Mouse (Mus musculus): ENCODE data around the gene Ubr2. TPM values are rescaled to one million over a fixed set of nuclear protein-coding genes. Genes with fewer than 3 reads are reported as not detected.

The Ubr2 gene
- polyA plus RNA-seq, 1 experiment from 2014 or later, result 16.1 TPM

GRCm38 (mm10) chr17:46998840-46999239 lies 11.5 kb downstream of the Ubr2 start:
- Histone ChIP-seq H3K27me3 (ENCODE audit: control insufficient read depth, insufficient read depth, low read length) (no peaks in the 10 kb centered on the region), H3K9ac (replicated peaks; ENCODE audit: low read length) (no peak overlapping the region), H3K4me3 (ENCODE audit: low read depth, low read length) (no peak overlapping the region), H3K9me3 (replicated peaks; ENCODE audit: control insufficient read depth, low read length) (no peaks in the 10 kb centered on the region), H3K36me3 (replicated peaks; ENCODE audit: control insufficient read depth, insufficient read depth, low read depth, low read length) (peaks cover 5% of the 10 kb centered on the region; the same call in 1 of the 2 replicates), H3K4me2 (ENCODE audit: low read depth, low read length) (no peak overlapping the region), H3K27ac (replicated peaks; ENCODE audit: low read depth, low read length) (no peak overlapping the region), H3K4me1 (ENCODE audit: control insufficient read depth, insufficient read depth, low read length) (no peaks in the 10 kb centered on the region)
- 92% methylated on average over 4 of the region's 4 CpGs for WGBS
- ATAC-seq (replicated peaks; ENCODE audit: insufficient number of reproducible peaks, low FRiP score, low TSS enrichment, low read depth) (no peak), DNase-seq (ENCODE audit: low spot score) (no peak)

- no peak overlapping the region for H3K27ac ChIP-seq (replicated peaks; ENCODE audit: low read depth, low read length)
- no peaks in the 10 kb centered on the region for H3K4me1 ChIP-seq (ENCODE audit: control insufficient read depth, insufficient read depth, low read length)
- no peak overlapping the region for H3K9ac ChIP-seq (replicated peaks; ENCODE audit: low read length)
- no peaks in the 10 kb centered on the region for H3K9me3 ChIP-seq (replicated peaks; ENCODE audit: control insufficient read depth, low read length)
- H3K36me3 ChIP-seq (replicated peaks; ENCODE audit: control insufficient read depth, insufficient read depth, low read depth, low read length), result peaks cover 5% of the 10 kb centered on the region; the same call in 1 of the 2 replicates
- WGBS, result 73% methylated on average over 7 of the region's 7 CpGs
- H3K27me3 ChIP-seq (ENCODE audit: control insufficient read depth, insufficient read depth, low read length), result no peaks in the 10 kb centered on the region
- H3K4me2 ChIP-seq (ENCODE audit: low read depth, low read length), result no peak overlapping the region
- H3K4me3 ChIP-seq (ENCODE audit: low read depth, low read length), result no peak overlapping the region
- DNase-seq (ENCODE audit: low spot score), result no peak
- ATAC-seq (replicated peaks; ENCODE audit: insufficient number of reproducible peaks, low FRiP score, low TSS enrichment, low read depth), result no peak
Measured at GRCm38 (mm10) chr17:46996484-46996883, 13.9 kb downstream of the Ubr2 start.

- H3K27ac ChIP-seq (replicated peaks; ENCODE audit: low read depth, low read length), result no peak overlapping the region
- no peak overlapping the region for H3K9ac ChIP-seq (replicated peaks; ENCODE audit: low read length)
- ATAC-seq (replicated peaks; ENCODE audit: insufficient number of reproducible peaks, low FRiP score, low TSS enrichment, low read depth) (no peak), DNase-seq (ENCODE audit: low spot score) (no peak)
- no peaks in the 10 kb centered on the region for H3K9me3 ChIP-seq (replicated peaks; ENCODE audit: control insufficient read depth, low read length)
- no peak overlapping the region for H3K4me3 ChIP-seq (ENCODE audit: low read depth, low read length)
- no peaks in the 10 kb centered on the region for H3K4me1 ChIP-seq (ENCODE audit: control insufficient read depth, insufficient read depth, low read length)
- WGBS, result 75% methylated on average over 3 of the region's 3 CpGs
- H3K4me2 ChIP-seq (ENCODE audit: low read depth, low read length), result no peak overlapping the region
- no peaks in the 10 kb centered on the region for H3K27me3 ChIP-seq (ENCODE audit: control insufficient read depth, insufficient read depth, low read length)
- peaks cover 8% of the 10 kb centered on the region for H3K36me3 ChIP-seq (replicated peaks; ENCODE audit: control insufficient read depth, insufficient read depth, low read depth, low read length)
Measured at GRCm38 (mm10) chr17:46995621-46996020, 14.7 kb downstream of the Ubr2 start.

- whole genome bisulfite sequencing, result 70% methylated on average over 10 of the region's 10 CpGs
- Histone ChIP-seq H3K36me3 (replicated peaks; ENCODE audit: control insufficient read depth, insufficient read depth, low read depth, low read length) (peaks cover 8% of the 10 kb centered on the region), H3K27me3 (ENCODE audit: control insufficient read depth, insufficient read depth, low read length) (no peaks in the 10 kb centered on the region), H3K27ac (replicated peaks; ENCODE audit: low read depth, low read length) (no peak overlapping the region), H3K4me3 (ENCODE audit: low read depth, low read length) (no peak overlapping the region), H3K4me2 (ENCODE audit: low read depth, low read length) (no peak overlapping the region), H3K4me1 (ENCODE audit: control insufficient read depth, insufficient read depth, low read length) (no peaks in the 10 kb centered on the region), H3K9me3 (replicated peaks; ENCODE audit: control insufficient read depth, low read length) (no peaks in the 10 kb centered on the region), H3K9ac (replicated peaks; ENCODE audit: low read length) (no peak overlapping the region)
- ATAC-seq (replicated peaks; ENCODE audit: insufficient number of reproducible peaks, low FRiP score, low TSS enrichment, low read depth), result no peak
- no peak for DNase-seq (ENCODE audit: low spot score)
Measured at GRCm38 (mm10) chr17:46994641-46995398, 15.5 kb downstream of the Ubr2 start.

- Histone ChIP-seq H3K36me3 (replicated peaks; ENCODE audit: control insufficient read depth, insufficient read depth, low read depth, low read length) (peaks cover 6% of the 10 kb centered on the region), H3K4me2 (ENCODE audit: low read depth, low read length) (no peak overlapping the region), H3K9ac (replicated peaks; ENCODE audit: low read length) (no peak overlapping the region), H3K4me3 (ENCODE audit: low read depth, low read length) (no peak overlapping the region), H3K27me3 (ENCODE audit: control insufficient read depth, insufficient read depth, low read length) (no peaks in the 10 kb centered on the region), H3K4me1 (ENCODE audit: control insufficient read depth, insufficient read depth, low read length) (no peaks in the 10 kb centered on the region), H3K27ac (replicated peaks; ENCODE audit: low read depth, low read length) (no peak overlapping the region), H3K9me3 (replicated peaks; ENCODE audit: control insufficient read depth, low read length) (no peaks in the 10 kb centered on the region)
- DNase-seq (ENCODE audit: low spot score) (no peak), ATAC-seq (replicated peaks; ENCODE audit: insufficient number of reproducible peaks, low FRiP score, low TSS enrichment, low read depth) (no peak)
- WGBS, result 96% methylated on average over 8 of the region's 8 CpGs
Measured at GRCm38 (mm10) chr17:46993625-46994024, 16.7 kb downstream of the Ubr2 start.

GRCm38 (mm10) chr17:46987631-46988030 lies 22.7 kb downstream of the Ubr2 start:
- H3K9me3 ChIP-seq (replicated peaks; ENCODE audit: control insufficient read depth, low read length), result no peaks in the 10 kb centered on the region
- no peak overlapping the region for H3K4me2 ChIP-seq (ENCODE audit: low read depth, low read length)
- ATAC-seq (replicated peaks; ENCODE audit: insufficient number of reproducible peaks, low FRiP score, low TSS enrichment, low read depth), result no peak
- H3K27ac ChIP-seq (replicated peaks; ENCODE audit: low read depth, low read length), result no peak overlapping the region
- WGBS, result 93% methylated on average over 3 of the region's 3 CpGs
- no peak overlapping the region for H3K4me3 ChIP-seq (ENCODE audit: low read depth, low read length)
- H3K27me3 ChIP-seq (ENCODE audit: control insufficient read depth, insufficient read depth, low read length), result no peaks in the 10 kb centered on the region
- peaks cover 8% of the 10 kb centered on the region for H3K36me3 ChIP-seq (replicated peaks; ENCODE audit: control insufficient read depth, insufficient read depth, low read depth, low read length)
- DNase-seq (ENCODE audit: low spot score), result no peak
- no peaks in the 10 kb centered on the region for H3K4me1 ChIP-seq (ENCODE audit: control insufficient read depth, insufficient read depth, low read length)
- no peak overlapping the region for H3K9ac ChIP-seq (replicated peaks; ENCODE audit: low read length)

GRCm38 (mm10) chr17:46980050-46980449 lies 30.3 kb downstream of the Ubr2 start:
- no peak for DNase-seq (ENCODE audit: low spot score)
- Histone ChIP-seq H3K9me3 (replicated peaks; ENCODE audit: control insufficient read depth, low read length) (no peaks in the 10 kb centered on the region), H3K4me1 (ENCODE audit: control insufficient read depth, insufficient read depth, low read length) (no peaks in the 10 kb centered on the region), H3K27me3 (ENCODE audit: control insufficient read depth, insufficient read depth, low read length) (no peaks in the 10 kb centered on the region), H3K4me2 (ENCODE audit: low read depth, low read length) (no peak overlapping the region), H3K27ac (replicated peaks; ENCODE audit: low read depth, low read length) (no peak overlapping the region), H3K4me3 (ENCODE audit: low read depth, low read length) (no peak overlapping the region), H3K36me3 (replicated peaks; ENCODE audit: control insufficient read depth, insufficient read depth, low read depth, low read length) (peaks cover 19% of the 10 kb centered on the region), H3K9ac (replicated peaks; ENCODE audit: low read length) (no peak overlapping the region)
- 94% methylated on average over 6 of the region's 6 CpGs for WGBS
- ATAC-seq (replicated peaks; ENCODE audit: insufficient number of reproducible peaks, low FRiP score, low TSS enrichment, low read depth), result no peak

- Histone ChIP-seq H3K9me3 (replicated peaks; ENCODE audit: control insufficient read depth, low read length) (no peaks in the 10 kb centered on the region), H3K4me1 (ENCODE audit: control insufficient read depth, insufficient read depth, low read length) (no peaks in the 10 kb centered on the region), H3K4me3 (ENCODE audit: low read depth, low read length) (no peak overlapping the region), H3K9ac (replicated peaks; ENCODE audit: low read length) (no peak overlapping the region), H3K4me2 (ENCODE audit: low read depth, low read length) (no peak overlapping the region), H3K27me3 (ENCODE audit: control insufficient read depth, insufficient read depth, low read length) (no peaks in the 10 kb centered on the region), H3K27ac (replicated peaks; ENCODE audit: low read depth, low read length) (no peak overlapping the region), H3K36me3 (replicated peaks; ENCODE audit: control insufficient read depth, insufficient read depth, low read depth, low read length) (peaks cover 17% of the 10 kb centered on the region)
- ATAC-seq (replicated peaks; ENCODE audit: insufficient number of reproducible peaks, low FRiP score, low TSS enrichment, low read depth) (no peak), DNase-seq (ENCODE audit: low spot score) (peak; percentile 71)
- WGBS, result 67% methylated on average over 3 of the region's 3 CpGs
Measured at GRCm38 (mm10) chr17:46975183-46975582, 35.2 kb downstream of the Ubr2 start.
